Comparison of ENCODE assay signal across 8 mouse cellular contexts in genomic region chr13:78197819-78198390, GRCm38 (mm10). TPM values are rescaled to one million over a fixed set of nuclear protein-coding genes. Genes with fewer than 3 reads are reported as not detected.
DNase-seq lines count a peak whose midpoint lies in the region; ATAC-seq and TF ChIP-seq lines count a peak whose summit lies in the region.

No protein-coding gene starts in this region.

- no peak for TF ChIP-seq EP300 in liver, postnatal 0 days (IDR thresholded peaks at IDR 0.05; ENCODE audit: low read depth)

- H3K9ac ChIP-seq in kidney, embryonic 14.5 days (ENCODE audit: low read depth, low read length) = peak overlapping the region; percentile 99
- H3K9ac ChIP-seq in hindbrain, embryonic 12.5 days = peak overlapping the region; percentile 100
- H3K9ac ChIP-seq in liver, postnatal 0 days (replicated peaks) = peak overlapping the region; percentile 11; the same call in 1 of the 2 replicates

- H3K27ac ChIP-seq in kidney, embryonic 14.5 days (ENCODE audit: low read depth, low read length) = peak overlapping the region; percentile 99
- peak overlapping the region; percentile 100 for H3K27ac ChIP-seq in hindbrain, embryonic 12.5 days
- no peak overlapping the region for H3K27ac ChIP-seq in liver, postnatal 0 days (ENCODE audit: low read depth)

- peaks cover 9% of the 10 kb centered on the region; the same call in 1 of the 2 replicates for H3K27me3 ChIP-seq in kidney, embryonic 14.5 days (ENCODE audit: control insufficient read depth, insufficient read depth, low read length)
- no peaks in the 10 kb centered on the region for H3K27me3 ChIP-seq in hindbrain, embryonic 12.5 days
- peaks cover 83% of the 10 kb centered on the region for H3K27me3 ChIP-seq in liver, postnatal 0 days (ENCODE audit: insufficient read depth, low read length)

- peaks cover 10% of the 10 kb centered on the region for H3K36me3 ChIP-seq in kidney, embryonic 14.5 days (ENCODE audit: control insufficient read depth, insufficient read depth, low read length)
- peaks cover 10% of the 10 kb centered on the region for H3K36me3 ChIP-seq in hindbrain, embryonic 12.5 days
- no peaks in the 10 kb centered on the region for H3K36me3 ChIP-seq in liver, postnatal 0 days (replicated peaks; ENCODE audit: insufficient read depth, low read length)

- ATAC-seq in kidney, embryonic 14.5 days (ENCODE audit: low FRiP score, low TSS enrichment) = peak; percentile 13; the same call in 1 of the 2 replicates
- no peak for ATAC-seq in hindbrain, embryonic 12.5 days (ENCODE audit: low FRiP score)
- no peak for ATAC-seq in liver, postnatal 0 days
- no peak for ATAC-seq in activated CD4-positive, CD25-positive, alpha-beta regulatory T cell, adult 4 months

- DNase-seq in kidney, adult 18-20 months = no peak
- DNase-seq in Muller cell, postnatal 12 days (ENCODE audit: inconsistent ontology term) = peak; percentile 65
- DNase-seq in embryo, embryonic 9.5 days (ENCODE audit: extremely low spot score) = peak; percentile 70
- no peak for DNase-seq in liver, postnatal 0 days
- DNase-seq in urinary bladder, adult 18-20 months (ENCODE audit: low spot score in 2 of 2) = no peak

- H3K4me1 ChIP-seq in kidney, embryonic 14.5 days (ENCODE audit: control insufficient read depth, insufficient read depth, low read length) = 0 out of 2 replicates have a peak, but pooled peaks cover 10% of the 10 kb centered on the region
- H3K4me1 ChIP-seq in hindbrain, embryonic 12.5 days = peaks cover 4% of the 10 kb centered on the region
- peaks cover 3% of the 10 kb centered on the region; the same call in 1 of the 2 replicates for H3K4me1 ChIP-seq in liver, postnatal 0 days (ENCODE audit: insufficient read depth)

- H3K4me2 ChIP-seq in kidney, embryonic 14.5 days (replicated peaks; ENCODE audit: low read depth, low read length) = peak overlapping the region; percentile 83
- peak overlapping the region; percentile 84 for H3K4me2 ChIP-seq in hindbrain, embryonic 12.5 days (replicated peaks)
- H3K4me2 ChIP-seq in liver, postnatal 0 days (ENCODE audit: low read depth, low read length) = peak overlapping the region; percentile 84

- H3K4me3 ChIP-seq in kidney, embryonic 14.5 days (ENCODE audit: low read length) = peak overlapping the region; percentile 89
- peak overlapping the region; percentile 99 for H3K4me3 ChIP-seq in hindbrain, embryonic 12.5 days
- peak overlapping the region; percentile 58 for H3K4me3 ChIP-seq in liver, postnatal 0 days (ENCODE audit: low read depth, low read length)

- H3K9me3 ChIP-seq in kidney, embryonic 14.5 days (ENCODE audit: control insufficient read depth, low read length) = no peaks in the 10 kb centered on the region
- H3K9me3 ChIP-seq in hindbrain, embryonic 12.5 days (replicated peaks) = no peaks in the 10 kb centered on the region
- no peaks in the 10 kb centered on the region for H3K9me3 ChIP-seq in liver, postnatal 0 days (ENCODE audit: low read length)

- 2% methylated on average over 28 of the region's 33 CpGs for WGBS in kidney, embryonic 14.5 days
- WGBS in hindbrain, embryonic 12.5 days = under 1% methylated on average over 28 of the region's 33 CpGs
- 2% methylated on average over 30 of the region's 33 CpGs for WGBS in liver, postnatal 0 days (ENCODE audit: insufficient replicate concordance)

- TF ChIP-seq CTCF in liver, postnatal 0 days (IDR thresholded peaks at IDR 0.05; ENCODE audit: low read depth) = no peak

RNA-seq across cellular contexts. Expression of gene Nr2f1, which starts 1.7 kb away (rescaled TPM):
- 26.8 and 36.9 TPM in 2 replicates for polyA plus RNA-seq in kidney, embryonic 14.5 days (2014; fragmentation: Nextera tagmentation; extraction: Ambion mirVana)
- 64.7 and 88.3 TPM in 2 replicates for polyA plus RNA-seq in hindbrain, embryonic 12.5 days (2016; fragmentation: Nextera tagmentation; extraction: Ambion mirVana)
- 0.36 and 0.52 TPM in 2 replicates for polyA plus RNA-seq in liver, postnatal 0 days (2015; fragmentation: Nextera tagmentation; extraction: Ambion mirVana)
- polyA plus RNA-seq in activated CD4-positive, CD25-positive, alpha-beta regulatory T cell, adult 4 months (2017; shearing (Covaris generic)) = not detected

Comparison
In these comparisons a context has a peak if more than half of its experiments do, and no peak if none do; other contexts are left out.
1. H3K9ac ChIP-seq: peak in every context shown above with its lines; median percentile 100 in hindbrain, embryonic 12.5 days; 99 in kidney, embryonic 14.5 days; 11 in liver, postnatal 0 days.
2. DNase-seq: peak in Muller cell, postnatal 12 days (single experiment) and embryo, embryonic 9.5 days (single experiment); none in kidney, adult 18-20 months (single experiment), liver, postnatal 0 days (single experiment) and urinary bladder, adult 18-20 months (0 of 2).
3. RNA of gene Nr2f1, which starts 1.7 kb away (polyA plus RNA-seq): 64.7 to 88.3 TPM in hindbrain, embryonic 12.5 days and 26.8 to 36.9 TPM in kidney, embryonic 14.5 days; 0.36 to 0.52 TPM in liver, postnatal 0 days and not detected in activated CD4-positive, CD25-positive, alpha-beta regulatory T cell, adult 4 months; every median in the first group is over 10 times any median in the second.
4. Peak in every context shown above with its lines, with median percentiles within 50 percentile points of each other: H3K4me2 ChIP-seq and H3K4me3 ChIP-seq.